Mouse (Mus musculus) NIH3T3 (cell line): ENCODE data around the gene Ralgapb.
"Not testable (repeated sequence)": the region's sequence is repeated elsewhere in the genome, so short reads cannot be mapped to it uniquely, and the experiment has no call there.

Source experiments
- DNase-seq: peaks from one replicate; pipeline ENCODE4 v3.0.0-alpha.2; 2012; ENCODE audit warnings: low read depth

Ralgapb gene

GRCm38 (mm10) chr2:158409595-158410021, at the start of gene Ralgapb:
Ralgapb (plus strand) TSS chr2:158409848.
- DNase-seq = peak; percentile 99

DNA sequence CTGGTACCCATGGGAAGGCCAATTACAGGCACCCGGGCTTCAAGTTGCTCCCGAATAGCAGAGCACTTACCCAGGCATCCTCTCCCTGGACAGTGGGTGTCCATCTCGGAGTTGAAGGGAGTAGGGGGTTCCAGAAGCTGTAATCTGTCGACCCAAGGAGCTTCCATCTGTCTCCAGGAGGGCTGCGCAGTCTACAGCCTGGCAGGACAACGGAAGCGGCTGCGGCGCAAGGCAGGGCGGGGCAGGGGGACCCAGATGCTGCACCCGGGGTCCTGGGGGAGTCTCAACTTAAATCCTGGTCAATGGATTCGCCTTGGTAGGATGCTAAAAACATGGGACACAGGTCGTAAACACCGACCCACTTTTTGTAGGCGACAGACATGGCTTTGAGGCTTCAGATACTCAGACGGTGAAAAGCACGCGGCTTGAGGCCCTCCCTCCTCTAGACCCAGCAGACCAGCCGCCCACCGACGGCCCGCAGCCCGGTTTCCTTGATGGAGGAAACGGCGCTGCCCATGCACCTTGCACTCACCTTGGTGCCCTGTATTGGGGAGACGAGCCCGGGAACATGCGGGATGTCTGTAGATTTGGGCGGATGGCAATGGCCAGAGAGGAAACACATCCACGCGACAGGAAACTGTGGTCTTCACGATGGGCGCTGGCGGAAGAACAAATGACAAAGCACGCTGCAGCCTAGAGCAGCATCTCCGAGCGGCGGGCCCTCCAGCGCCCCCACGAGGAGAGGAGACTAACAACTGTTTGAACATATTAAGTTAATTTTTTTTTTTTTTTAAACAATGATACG, 48.6 kb upstream of the Ralgapb start:
- peak; percentile 95 for DNase-seq

GRCm38 (mm10) chr2:158361678-158362320, 47.8 kb upstream of the Ralgapb start:
- no peak for DNase-seq

DNA sequence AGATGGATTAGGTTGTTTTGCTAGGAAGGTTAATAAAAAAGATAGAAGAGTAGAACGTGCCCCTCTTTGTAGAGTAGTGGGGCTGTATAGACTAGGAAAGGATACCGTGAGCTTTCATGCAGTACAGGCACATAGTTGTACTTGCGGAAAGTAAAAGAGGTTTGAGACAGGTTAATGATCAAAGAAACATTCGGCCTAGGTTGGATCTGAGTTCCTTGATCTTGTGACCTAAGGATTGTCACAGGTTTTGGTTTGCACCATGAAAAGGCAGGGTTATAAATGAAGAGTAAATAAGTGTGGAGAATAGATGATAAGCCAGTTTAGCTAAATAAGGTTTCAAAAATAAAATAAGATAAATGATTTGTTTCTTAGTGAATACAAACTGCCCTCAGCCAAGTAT, 45.5 kb upstream of the Ralgapb start:
- no peak for DNase-seq

- no peak for DNase-seq
Observed at GRCm38 (mm10) chr2:158365099-158365850, 44.4 kb upstream of the Ralgapb start.

DNA sequence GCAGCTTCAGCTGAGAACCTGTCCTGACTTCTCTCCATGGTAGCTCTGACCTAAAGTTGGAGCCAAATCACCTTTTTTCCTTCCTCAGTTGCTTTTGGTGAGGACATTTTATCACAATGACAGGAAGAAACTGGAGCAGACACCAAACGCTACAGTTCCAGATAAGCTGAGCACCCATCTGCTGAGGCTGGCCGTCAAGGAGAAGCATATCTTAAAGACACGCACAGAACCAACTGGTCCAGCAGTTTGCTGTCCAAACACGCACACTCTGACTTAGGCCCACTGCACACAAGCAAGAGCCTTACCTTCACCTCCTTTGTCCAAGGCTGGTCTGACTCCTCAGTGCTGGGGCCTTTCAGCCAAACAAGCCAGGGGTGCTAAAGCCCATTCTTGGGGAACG, 42.0 kb upstream of the Ralgapb start:
- DNase-seq = no peak

DNA sequence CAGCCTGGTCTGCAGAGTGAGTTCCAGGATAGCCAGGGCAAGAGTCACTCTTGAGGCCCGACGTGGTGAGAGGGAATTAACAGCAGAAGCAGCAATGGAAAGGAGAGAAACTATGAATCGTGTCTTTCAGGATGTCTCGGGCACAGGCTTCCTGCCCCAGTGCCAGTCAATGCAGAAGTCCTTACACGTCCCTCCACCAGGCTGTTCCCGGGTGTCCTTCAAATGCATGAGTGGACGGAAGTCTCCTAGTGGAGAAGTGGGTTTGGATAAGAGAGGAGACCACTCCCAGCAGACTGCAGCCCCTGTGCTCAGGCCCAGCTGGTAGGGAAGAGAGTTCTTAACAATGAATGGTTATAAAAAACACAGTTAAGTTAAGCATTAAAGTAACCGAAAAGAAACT, 41.3 kb upstream of the Ralgapb start:
- DNase-seq = no peak

DNA sequence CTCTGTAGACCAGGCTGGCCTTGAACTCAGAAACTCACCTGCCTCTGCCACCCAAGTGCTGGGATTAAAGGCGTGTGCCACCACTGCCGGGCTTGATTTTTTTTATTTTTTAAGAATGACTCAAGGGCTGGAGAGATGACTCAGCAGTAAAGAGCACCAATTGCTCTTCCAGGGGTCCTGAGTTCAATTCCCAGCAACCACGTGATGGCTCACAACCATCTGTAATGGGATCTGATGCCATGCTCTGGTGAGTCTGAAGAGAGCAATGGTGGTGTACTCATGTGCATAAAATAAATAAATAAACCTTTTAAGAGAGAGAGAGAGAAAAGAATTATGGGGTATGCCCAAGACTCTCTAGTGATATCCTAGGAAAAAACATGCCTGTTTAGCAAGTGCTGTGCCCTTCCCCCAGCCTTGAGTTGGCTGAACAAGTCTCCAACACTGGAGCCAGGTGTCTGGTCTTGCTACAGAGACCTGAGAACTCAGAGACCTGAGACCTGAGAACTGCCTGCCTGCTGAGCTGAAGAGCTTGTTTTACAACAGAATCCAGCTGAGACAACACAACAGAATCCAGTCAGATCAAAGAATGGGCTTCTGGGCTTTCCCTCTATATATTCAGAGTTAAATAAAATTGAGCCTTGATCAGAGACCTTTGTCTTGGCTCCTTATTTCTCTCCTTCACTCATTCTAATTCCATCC, 40.0 kb upstream of the Ralgapb start:
- no peak for DNase-seq

DNA sequence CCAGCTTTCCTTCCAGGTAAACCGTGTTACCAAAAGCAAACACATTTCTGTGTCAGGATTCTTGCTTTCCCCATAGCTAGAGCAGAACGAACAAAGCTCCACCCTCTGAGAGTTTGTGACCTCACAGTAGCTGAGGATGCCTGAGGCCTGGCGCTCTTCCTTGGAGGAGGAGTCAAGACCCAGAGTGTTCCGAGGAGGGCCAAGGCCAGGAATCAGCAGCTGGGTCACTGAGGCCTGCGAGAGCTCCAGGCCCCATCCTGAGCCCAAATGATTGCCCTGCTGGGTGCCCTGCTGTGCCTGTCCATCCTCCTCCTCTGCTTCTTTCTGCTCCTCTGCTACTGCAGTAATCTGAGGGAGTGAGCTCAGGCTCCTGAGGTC, 39.5 kb upstream of the Ralgapb start:
- peak; percentile 66 for DNase-seq

GRCm38 (mm10) chr2:158373061-158373460, 36.6 kb upstream of the Ralgapb start:
- DNase-seq = peak; percentile 66

GRCm38 (mm10) chr2:158373516-158373915, 36.1 kb upstream of the Ralgapb start:
- DNase-seq = no peak

- DNase-seq = no peak
Observed at GRCm38 (mm10) chr2:158375443-158376122, 34.1 kb upstream of the Ralgapb start, which contains the start of gene Snhg11. Snhg11 (plus strand) TSS chr2:158375638.

- DNase-seq = no peak
Observed at GRCm38 (mm10) chr2:158376123-158376687, 33.4 kb upstream of the Ralgapb start.

DNA sequence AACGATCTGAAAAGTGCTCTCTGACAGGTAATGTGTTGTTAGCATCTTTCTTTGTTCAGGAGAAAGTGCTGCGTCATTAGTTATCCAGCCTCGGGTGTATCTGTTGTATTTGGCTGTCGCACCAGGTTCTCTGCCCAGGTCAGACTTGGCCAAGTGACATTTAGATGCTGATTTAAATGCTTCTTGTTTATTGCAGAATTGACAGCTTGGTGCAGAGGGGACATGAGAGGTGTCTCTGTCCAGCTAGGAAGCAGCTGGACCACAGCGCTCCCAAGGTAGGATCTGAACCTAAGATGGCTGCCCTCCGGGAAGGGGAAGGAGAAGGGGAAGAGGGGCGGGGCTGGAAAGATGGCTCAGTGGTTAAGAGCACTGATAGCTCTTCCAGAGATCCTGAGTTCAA, 32.9 kb upstream of the Ralgapb start:
- DNase-seq = no peak

GRCm38 (mm10) chr2:158377811-158378210, 31.8 kb upstream of the Ralgapb start:
- DNase-seq = peak; percentile 32

DNA sequence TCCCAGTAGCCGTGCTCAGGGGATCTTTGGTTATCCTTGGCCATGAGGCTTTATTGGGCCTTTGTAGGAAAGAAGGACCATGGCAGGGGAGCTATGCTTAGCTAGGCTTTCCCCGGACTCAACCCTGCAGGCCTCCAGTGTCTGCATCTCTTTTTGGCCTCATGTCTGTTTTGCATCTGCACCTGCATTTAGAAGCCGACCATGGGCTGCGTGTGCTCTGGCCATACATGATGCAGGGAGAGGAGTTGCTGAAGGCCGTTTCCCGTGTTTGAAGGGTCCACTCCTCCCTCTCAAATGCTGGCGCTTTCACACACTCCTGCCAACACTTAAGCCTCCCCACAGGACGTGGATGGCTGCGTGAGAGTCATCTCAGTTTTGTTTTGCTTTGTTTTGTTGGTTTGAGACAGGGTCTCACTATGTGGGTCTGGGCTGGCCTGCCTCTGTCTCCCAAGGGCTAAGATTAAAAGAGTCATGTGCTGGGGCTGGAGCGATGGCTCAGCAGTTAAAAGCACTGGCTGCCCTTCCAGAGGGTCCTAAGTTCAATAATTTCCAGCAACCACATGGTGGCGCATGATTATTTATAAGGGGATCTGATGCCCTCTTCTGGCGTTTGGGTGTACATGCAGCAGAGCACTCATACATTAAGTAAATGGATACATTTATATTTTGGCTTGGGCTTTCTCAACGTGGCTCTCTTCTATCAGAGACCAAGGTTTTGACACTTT, 30.1 kb upstream of the Ralgapb start:
- DNase-seq = peak; percentile 91

DNA sequence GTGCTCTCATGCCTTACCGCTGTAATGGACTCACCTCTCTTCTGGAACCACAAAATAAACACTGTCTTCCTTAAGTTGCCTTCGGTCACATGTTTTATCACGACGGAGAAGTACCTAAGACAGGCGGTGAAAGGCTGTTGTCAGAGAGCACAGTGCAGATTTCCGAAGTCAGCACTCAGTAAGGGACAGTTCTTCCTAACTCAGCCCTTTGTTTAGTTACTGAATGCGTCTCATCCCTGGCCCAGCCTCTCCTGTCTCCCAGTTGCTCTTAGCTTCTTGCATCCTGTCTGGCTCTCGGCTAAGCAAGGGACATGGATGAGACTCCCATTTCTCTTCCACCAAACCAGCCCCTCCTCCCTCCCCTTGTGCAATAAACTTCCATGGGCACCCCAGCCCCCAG, 23.6 kb upstream of the Ralgapb start:
- no peak for DNase-seq

DNA sequence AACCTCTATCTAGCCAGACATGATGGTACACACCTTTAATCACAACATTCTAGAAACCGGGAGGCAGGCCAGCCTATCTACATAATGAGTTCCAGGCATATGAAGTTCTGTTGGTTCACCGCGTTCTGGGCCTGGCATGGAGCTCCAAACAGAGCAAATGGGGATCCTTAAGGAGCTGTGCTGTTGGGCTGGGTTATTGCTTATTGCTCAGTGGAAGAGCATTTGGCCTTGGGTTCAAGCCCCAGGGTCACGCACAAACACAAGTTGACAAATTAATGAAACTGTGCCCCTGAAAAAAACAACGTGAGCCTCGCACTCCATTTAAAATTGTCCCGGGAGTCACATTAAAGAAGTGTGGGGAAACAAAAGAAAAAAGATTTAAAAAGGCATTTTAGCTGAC, 20.2 kb upstream of the Ralgapb start:
- DNase-seq = no peak

GRCm38 (mm10) chr2:158396369-158396768, 13.3 kb upstream of the Ralgapb start:
- no peak for DNase-seq

DNA sequence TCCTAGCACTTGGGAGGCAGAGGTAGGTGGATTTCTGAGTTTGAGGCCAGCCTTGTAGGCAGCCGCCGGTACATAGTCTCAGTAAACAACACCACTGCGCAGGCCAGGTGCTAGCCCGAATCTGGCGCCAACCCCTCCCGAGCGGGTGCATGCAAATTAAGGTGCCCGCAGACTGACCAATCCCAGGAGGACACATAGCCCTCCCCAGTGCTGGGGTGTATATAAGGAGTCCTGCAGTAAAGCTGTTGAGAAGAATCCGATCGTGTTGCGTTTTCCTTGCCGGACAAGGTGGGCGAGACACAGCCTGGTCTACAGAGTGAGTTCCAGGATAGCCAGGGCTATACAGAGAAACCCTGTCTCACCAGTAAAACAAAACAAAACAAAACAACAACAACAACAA, 12.5 kb upstream of the Ralgapb start:
- not testable (repeated sequence) for DNase-seq

DNA sequence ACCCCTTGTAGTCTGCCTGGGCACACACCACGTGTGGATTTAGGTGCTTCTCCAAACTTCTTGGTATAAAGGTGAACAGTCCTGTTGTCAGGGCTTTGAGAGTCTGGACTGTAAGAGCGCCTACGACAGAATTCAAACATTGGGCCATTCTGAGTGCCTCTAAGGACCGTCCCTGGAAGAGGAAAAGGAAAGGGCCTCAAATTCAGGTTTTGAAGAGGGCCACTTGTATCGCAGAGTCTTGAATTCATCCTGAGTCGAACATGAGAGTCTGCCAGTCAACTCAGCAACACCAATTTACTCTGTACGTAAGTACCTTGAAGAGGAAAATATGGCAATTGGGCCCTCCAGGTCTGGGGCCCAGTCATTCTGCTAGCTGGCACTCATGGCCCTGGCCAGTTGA, 6.7 kb upstream of the Ralgapb start:
- no peak for DNase-seq
